Mouse (Mus musculus) bone marrow macrophage, adult 2 months (primary cell): ENCODE measurements around the gene Kcnq2.

ENCODE experiments used
- CTCF ChIP-seq: IDR thresholded peaks from 2 replicates; pipeline ENCODE4 v1.5.1; 2012; ENCODE audit warnings: low read depth, mild to moderate bottlenecking, low read length, moderate library complexity
- POLR2A ChIP-seq: IDR thresholded peaks from 2 replicates; pipeline ENCODE4 v1.6.1; 2012; ENCODE audit warnings: mild to moderate bottlenecking, low read depth, low read length, borderline replicate concordance

DNA sequence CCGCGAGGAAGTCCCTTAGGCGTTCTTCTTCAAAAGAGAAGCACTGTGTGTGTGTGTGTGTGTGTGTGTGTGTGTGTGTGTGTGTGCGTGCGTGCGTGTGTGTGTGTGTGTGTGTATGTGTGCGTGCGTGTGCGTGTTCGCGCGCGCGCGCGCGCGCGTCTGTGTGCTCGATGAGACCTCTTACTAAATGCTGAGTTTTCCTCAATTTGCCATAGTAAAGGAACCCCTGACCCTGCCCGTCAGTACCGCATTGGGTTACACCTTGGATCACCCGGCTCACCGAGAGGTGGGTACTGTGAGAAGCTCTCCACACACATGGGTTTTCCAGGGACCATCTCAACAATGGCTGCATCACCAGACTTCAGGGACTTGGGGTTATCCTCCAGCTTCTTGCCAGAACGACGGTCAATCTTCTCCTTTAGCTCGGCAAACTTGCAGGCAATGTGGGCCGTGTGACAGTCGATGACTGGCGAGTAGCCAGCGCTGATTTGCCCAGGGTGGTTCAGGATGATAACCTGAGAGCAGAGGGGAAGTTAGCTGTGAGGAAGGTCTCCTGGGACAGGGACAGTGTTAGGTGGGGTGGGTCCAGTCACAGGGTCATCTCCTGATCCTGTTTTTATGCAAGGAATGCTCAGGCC, 13.3 kb upstream of the Kcnq2 start:
- TF ChIP-seq CTCF (no peak), POLR2A (no peak)
